22 mouse cellular contexts compared by ENCODE assay signal in the genomic region with DNA sequence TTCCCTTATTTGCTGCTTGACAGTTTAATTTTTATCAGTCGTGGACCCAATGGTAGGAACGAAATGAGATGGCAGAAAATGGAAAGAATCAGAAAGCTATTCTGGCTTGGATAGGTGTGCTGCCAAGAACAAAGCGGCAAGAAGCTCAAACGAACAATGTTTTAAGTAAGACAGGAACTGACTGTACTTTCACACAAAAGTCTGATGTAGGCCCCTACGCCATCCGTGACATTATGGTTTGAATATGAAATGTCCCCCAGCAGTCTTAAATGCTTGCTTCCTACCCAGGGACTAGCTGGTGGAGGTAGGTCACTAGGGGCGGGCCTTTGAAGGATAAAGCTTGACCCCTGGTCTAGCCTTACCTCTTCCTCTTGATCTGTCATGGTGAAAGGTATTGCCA.
DNase-seq lines count a peak whose midpoint lies in the region; ATAC-seq and TF ChIP-seq lines count a peak whose summit lies in the region.
"Had no signal": no experiment of that assay in that cellular context is flagged by ENCODE, and none has a peak within 500 bp of the region (broad histone marks: within the 10 kb centered on the region; RNA-seq: fewer than 3 reads in every experiment).

No protein-coding gene starts in this region.

- H3K27ac ChIP-seq in left cerebral cortex, adult 2 months = no peak overlapping the region
- H3K27ac ChIP-seq: embryonic facial prominence, embryonic 10.5 days; embryonic facial prominence, embryonic 12.5 days; forebrain, embryonic 13.5 days; forebrain, embryonic 15.5 days had no signal

- H3K4me3 ChIP-seq in left cerebral cortex, adult 2 months = no peak overlapping the region
- H3K4me3 ChIP-seq: embryonic facial prominence, embryonic 10.5 days; embryonic facial prominence, embryonic 12.5 days; forebrain, embryonic 13.5 days; forebrain, embryonic 15.5 days had no signal

- peak; percentile 65 for ATAC-seq in frontal cortex, adult (ENCODE audit: low TSS enrichment)
- ATAC-seq: activated CD4-positive, CD25-positive, alpha-beta regulatory T cell, adult 4 months; CD4-positive, CD25-positive, alpha-beta regulatory T cell, adult 4 months; forebrain, embryonic 13.5 days; forebrain, embryonic 15.5 days; Patski had no signal

- TF ChIP-seq CTCF in left cerebral cortex, adult 2 months (IDR thresholded peaks at IDR 0.05) = no peak

- intact Hi-C loops in left cerebral cortex, adult 2 months (cut with DNase I) = no loop called here

- DNase-seq in frontal cortex, postnatal 14 days (ENCODE audit: low spot score in 2 of 2) = no peak
- DNase-seq in left cerebral cortex, adult 18-20 months (ENCODE audit: low spot score in 2 of 2) = peak; percentile 10 to 15
- DNase-seq in left cerebral cortex, adult 2 months (ENCODE audit: extremely low spot score in 1 of 2, low spot score in 2 of 2) = no peak
- peak; percentile 16 for DNase-seq in right cerebral cortex, adult 18-20 months
- no peak for DNase-seq in right cerebral cortex, postnatal 4 days
- DNase-seq: adrenal gland, adult 8-10 months; adrenal gland, postnatal 14 days; adrenal gland, postnatal 36 days; B cell, adult 2 months; cerebellum, adult 11-12 months; cerebellum, adult 2 months; cerebellum, adult 9-10 months; cerebellum, postnatal 10 days; cerebellum, postnatal 25 days had no signal

Comparison
In these comparisons a context has a peak if more than half of its experiments do, and no peak if none do; other contexts are left out.
1. DNase-seq: peak in left cerebral cortex, adult 18-20 months (2 of 2) and right cerebral cortex, adult 18-20 months (single experiment); none in frontal cortex, postnatal 14 days (0 of 2), left cerebral cortex, adult 2 months (0 of 2) and right cerebral cortex, postnatal 4 days (single experiment).